Mouse (Mus musculus): ENCODE measurements around the gene Eif5.

- TF ChIP-seq CTCF (IDR thresholded peaks at IDR 0.05; ENCODE audit: insufficient read depth, low read length), result no peak
- no peak for TF ChIP-seq POLR2A (IDR thresholded peaks at IDR 0.05; ENCODE audit: borderline replicate concordance, extremely low read depth, low read depth, low read length)
Observed at GRCm38 (mm10) chr12:111548555-111549289, 10.9 kb downstream of the Eif5 start.
